Mouse (Mus musculus): ENCODE measurements around the gene Lrrc10.

- TF ChIP-seq POLR2A (IDR thresholded peaks at IDR 0.05; ENCODE audit: low read depth, low read length) (no peak), CTCF (IDR thresholded peaks at IDR 0.05; ENCODE audit: borderline replicate concordance, insufficient read depth, low read length) (no peak)
These were observed 44.5 kb downstream of the Lrrc10 start for GRCm38 (mm10) chr10:117089628-117090027.

Data from embryonic fibroblast, embryonic 13.5 days (primary cell).